Mouse (Mus musculus) liver, embryonic 15.5 days (tissue): ENCODE data around the gene Ddx46. TPM values are rescaled to one million over a fixed set of nuclear protein-coding genes. Genes with fewer than 3 reads are reported as not detected.
"Not testable (repeated sequence)": the region's sequence is repeated elsewhere in the genome, so short reads cannot be mapped to it uniquely, and the experiment has no call there.

Source experiments
- ATAC-seq: fragments of 200-750 bp; cut with Nextera tagmentation; 2 replicates; pipeline ENCODE4 v1.8.0; 2017; ENCODE audit warnings: moderate number of reproducible peaks, mild to moderate bottlenecking, moderate library complexity; ENCODE audit not compliant: insufficient read depth
- H3K27ac ChIP-seq: fragments of 300-500 bp; sonication (generic); replicated peaks from 2 replicates; pipeline ENCODE4 v1.5.1; 2015; ENCODE audit warnings: mild to moderate bottlenecking, inconsistent platforms
- H3K27me3 ChIP-seq: fragments of 300-500 bp; sonication (generic); 2 replicates; pipeline ENCODE4 v1.6.1; 2015; ENCODE audit warnings: mild to moderate bottlenecking, inconsistent platforms
- H3K36me3 ChIP-seq: fragments of 300-500 bp; sonication (generic); replicated peaks from 2 replicates; pipeline ENCODE4 v1.6.1; 2015; ENCODE audit warnings: moderate library complexity, mild to moderate bottlenecking, inconsistent platforms
- H3K4me1 ChIP-seq: fragments of 300-500 bp; sonication (generic); replicated peaks from 2 replicates; pipeline ENCODE4 v1.6.1; 2015; ENCODE audit warnings: inconsistent platforms
- H3K4me2 ChIP-seq: fragments of 300-500 bp; sonication (generic); 2 replicates; pipeline ENCODE4 v1.6.1; 2015; ENCODE audit warnings: moderate library complexity, mild to moderate bottlenecking, inconsistent platforms
- H3K4me3 ChIP-seq: fragments of 300-500 bp; sonication (generic); replicated peaks from 2 replicates; pipeline ENCODE4 v1.5.1; 2015; ENCODE audit warnings: mild to moderate bottlenecking, inconsistent platforms
- H3K9ac ChIP-seq: fragments of 300-500 bp; sonication (generic); 2 replicates; pipeline ENCODE4 v1.6.1; 2015; ENCODE audit warnings: moderate library complexity, mild to moderate bottlenecking, inconsistent platforms
- H3K9me3 ChIP-seq: fragments of 300-500 bp; sonication (generic); replicated peaks from 2 replicates; pipeline ENCODE4 v1.6.1; 2016; ENCODE audit warnings: inconsistent platforms
- WGBS: fragments of 180-500 bp; shearing (Covaris S2); methylation state at CpG from one replicate; pipeline ENCODE4 v1.1.7; 2015; ENCODE audit warnings: mixed read lengths; ENCODE audit not compliant: insufficient replicate concordance; 5-methylcytosine and 5-hydroxymethylcytosine counted together
- polyA plus RNA-seq: library from polyadenylated mRNA; unstranded; fragments of >200 nt; fragmentation: Nextera tagmentation; extraction: Ambion mirVana; gene quantifications from 2 replicates; pipeline ENCODE4 v1.2.1, GENCODE M21; 2015

Ddx46 gene
- polyA plus RNA-seq, 1 experiment from 2014 or later = 13.2 TPM

- ATAC-seq = peak; percentile 98
- Histone ChIP-seq H3K27ac (peak within 1 kb of the TSS; percentile 99), H3K4me2 (peak within 1 kb of the TSS; percentile 82), H3K9ac (peak within 1 kb of the TSS; percentile 99), H3K27me3 (no peaks in the 10 kb centered on the region), H3K4me3 (peak within 1 kb of the TSS; percentile 94), H3K4me1 (peaks cover 32% of the 10 kb centered on the region), H3K36me3 (peaks cover 9% of the 10 kb centered on the region; the same call in 1 of the 2 replicates), H3K9me3 (no peaks in the 10 kb centered on the region)
- under 1% methylated on average over 51 of the region's 51 CpGs for WGBS
Observed at GRCm38 (mm10) chr13:55692535-55693242, 57.9 kb downstream of the Ddx46 start, which contains the start of gene B230219D22Rik. Gene B230219D22Rik, plus strand, starts transcription at chr13:55693124.

DNA sequence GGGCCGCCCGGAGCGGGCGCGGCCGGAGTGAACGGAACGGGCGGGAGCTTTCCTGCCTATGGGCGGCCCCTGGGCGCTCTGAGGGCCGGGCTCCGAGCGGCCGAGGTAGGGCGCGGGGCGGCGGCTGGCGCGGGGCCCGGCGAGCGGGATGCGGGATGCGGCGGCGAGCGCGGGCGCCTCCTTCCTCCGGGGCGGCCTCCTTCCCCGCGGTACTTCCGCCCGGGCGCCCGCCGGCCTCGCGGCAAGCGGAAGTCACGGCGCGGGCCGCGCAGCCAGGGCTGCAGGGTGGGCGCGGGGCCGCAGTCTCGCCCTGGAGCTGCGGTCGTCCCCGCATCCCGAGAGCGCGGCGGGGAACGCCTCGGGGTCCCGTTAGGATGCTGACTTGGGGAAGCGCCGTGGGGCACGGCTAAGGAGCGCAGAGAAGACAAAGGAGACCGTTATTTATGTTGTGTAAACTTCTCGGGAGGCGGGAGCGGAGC lies 58.5 kb downstream of the Ddx46 start:
- peaks cover 32% of the 10 kb centered on the region for H3K4me1 ChIP-seq
- H3K9me3 ChIP-seq = no peaks in the 10 kb centered on the region
- peak; percentile 76 for ATAC-seq
- H3K4me3 ChIP-seq = peak overlapping the region; percentile 94
- WGBS = under 1% methylated on average over 66 of the region's 70 CpGs
- H3K27me3 ChIP-seq = no peaks in the 10 kb centered on the region
- peak overlapping the region; percentile 99 for H3K9ac ChIP-seq
- H3K27ac ChIP-seq = peak overlapping the region; percentile 99
- peaks cover 12% of the 10 kb centered on the region for H3K36me3 ChIP-seq
- H3K4me2 ChIP-seq = peak overlapping the region; percentile 82

GRCm38 (mm10) chr13:55694110-55694509 lies 59.3 kb downstream of the Ddx46 start:
- H3K27me3 ChIP-seq = no peaks in the 10 kb centered on the region
- WGBS = 9% methylated on average over 8 of the region's 8 CpGs
- no peak for ATAC-seq
- peaks cover 32% of the 10 kb centered on the region for H3K4me1 ChIP-seq
- peaks cover 21% of the 10 kb centered on the region for H3K36me3 ChIP-seq
- H3K9ac ChIP-seq = peak overlapping the region; percentile 99
- no peaks in the 10 kb centered on the region for H3K9me3 ChIP-seq
- peak overlapping the region; percentile 94 for H3K4me3 ChIP-seq
- peak overlapping the region; percentile 99; the same call in 1 of the 2 replicates for H3K27ac ChIP-seq
- peak overlapping the region; percentile 82 for H3K4me2 ChIP-seq

- H3K27ac ChIP-seq, H3K4me3 ChIP-seq, H3K4me2 ChIP-seq, H3K9ac ChIP-seq, H3K27me3 ChIP-seq, H3K9me3 ChIP-seq, ATAC-seq: not testable (repeated sequence)
- Histone ChIP-seq H3K36me3 (peaks cover 38% of the 10 kb centered on the region), H3K4me1 (peaks cover 32% of the 10 kb centered on the region)
- no CpG with 5 or more reads among the region's 3 CpGs for whole genome bisulfite sequencing
Observed at GRCm38 (mm10) chr13:55695989-55696388, 61.2 kb downstream of the Ddx46 start.

DNA sequence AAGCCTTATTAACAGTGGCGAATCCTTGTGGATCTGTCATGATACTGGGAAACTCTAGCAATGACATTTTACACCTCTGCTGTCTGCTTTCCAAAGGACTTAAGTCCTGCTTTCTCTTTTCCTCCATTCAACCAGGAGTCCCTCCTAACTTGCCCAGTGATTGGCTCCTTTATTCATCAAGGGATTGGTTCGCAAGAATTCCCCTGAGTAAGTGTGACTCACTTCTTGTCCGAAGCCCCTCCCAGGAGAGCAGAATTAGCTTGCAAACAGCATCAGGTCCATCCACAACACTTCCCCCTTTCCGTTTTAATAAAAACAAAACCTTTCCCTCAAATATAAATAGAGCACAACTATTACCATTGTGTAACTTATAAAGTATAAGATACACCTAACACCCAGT lies 69.5 kb downstream of the Ddx46 start:
- H3K9ac ChIP-seq = no peak overlapping the region

DNA sequence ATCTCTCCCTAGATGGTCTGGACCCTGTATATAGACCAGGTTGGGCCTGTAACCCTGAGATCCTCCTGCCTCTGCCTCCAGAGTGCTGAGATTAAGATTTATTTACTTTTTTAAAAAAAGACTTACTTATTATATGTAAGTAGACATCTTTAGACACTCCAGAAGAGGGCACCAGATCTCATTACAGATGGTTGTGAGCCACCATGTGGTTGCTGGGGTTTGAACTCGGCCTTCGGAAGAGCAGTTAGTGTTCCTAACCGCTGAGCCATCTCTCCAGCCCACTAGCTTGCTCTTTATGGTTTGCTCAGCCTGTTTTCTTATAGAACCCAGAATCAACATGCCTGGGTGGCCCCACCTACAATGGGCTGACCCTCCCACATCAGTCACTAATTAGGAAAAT lies 78.0 kb downstream of the Ddx46 start:
- H3K4me1 ChIP-seq = peaks cover 17% of the 10 kb centered on the region
- ATAC-seq = no peak
- H3K9me3 ChIP-seq = no peaks in the 10 kb centered on the region
- no peak overlapping the region for H3K9ac ChIP-seq
- H3K36me3 ChIP-seq = peaks cover 2% of the 10 kb centered on the region; the same call in 1 of the 2 replicates
- no peaks in the 10 kb centered on the region for H3K27me3 ChIP-seq
- H3K27ac ChIP-seq = no peak overlapping the region
- no peak overlapping the region for H3K4me2 ChIP-seq
- no peak overlapping the region for H3K4me3 ChIP-seq
- WGBS = 77% methylated on average over 3 of the region's 3 CpGs

More for the DNA sequence above, 69.5 kb downstream of the Ddx46 start:
- Histone ChIP-seq H3K9me3 (no peaks in the 10 kb centered on the region), H3K4me1 (no peaks in the 10 kb centered on the region), H3K4me3 (no peak overlapping the region), H3K4me2 (no peak overlapping the region), H3K27me3 (no peaks in the 10 kb centered on the region), H3K36me3 (peaks cover 45% of the 10 kb centered on the region), H3K27ac (no peak overlapping the region)
- no peak for ATAC-seq
- 77% methylated on average over 4 of the region's 4 CpGs for WGBS

GRCm38 (mm10) chr13:55714501-55715166 lies 79.8 kb downstream of the Ddx46 start, which contains the start of gene Txndc15:
Gene Txndc15, plus strand, starts transcription at chr13:55714650.
- under 1% methylated on average over 63 of the region's 63 CpGs for WGBS
- peaks cover 17% of the 10 kb centered on the region for H3K4me1 ChIP-seq
- peak within 1 kb of the TSS; percentile 94 for H3K9ac ChIP-seq
- H3K27me3 ChIP-seq = no peaks in the 10 kb centered on the region
- peak within 1 kb of the TSS; percentile 79 for H3K27ac ChIP-seq
- peak; percentile 90 for ATAC-seq
- peak within 1 kb of the TSS; percentile 93 for H3K4me2 ChIP-seq
- peaks cover 8% of the 10 kb centered on the region for H3K36me3 ChIP-seq
- no peaks in the 10 kb centered on the region for H3K9me3 ChIP-seq
- H3K4me3 ChIP-seq = peak within 1 kb of the TSS; percentile 96

- WGBS = 6% methylated on average over 5 of the region's 5 CpGs
- Histone ChIP-seq H3K9me3 (no peaks in the 10 kb centered on the region), H3K27me3 (no peaks in the 10 kb centered on the region), H3K36me3 (peaks cover 13% of the 10 kb centered on the region), H3K9ac (peak overlapping the region; percentile 94), H3K4me2 (peak overlapping the region; percentile 93), H3K4me3 (peak overlapping the region; percentile 96), H3K27ac (peak overlapping the region; percentile 79), H3K4me1 (peaks cover 17% of the 10 kb centered on the region)
- no peak for ATAC-seq
Observed at GRCm38 (mm10) chr13:55715167-55715512, 80.3 kb downstream of the Ddx46 start.

DNA sequence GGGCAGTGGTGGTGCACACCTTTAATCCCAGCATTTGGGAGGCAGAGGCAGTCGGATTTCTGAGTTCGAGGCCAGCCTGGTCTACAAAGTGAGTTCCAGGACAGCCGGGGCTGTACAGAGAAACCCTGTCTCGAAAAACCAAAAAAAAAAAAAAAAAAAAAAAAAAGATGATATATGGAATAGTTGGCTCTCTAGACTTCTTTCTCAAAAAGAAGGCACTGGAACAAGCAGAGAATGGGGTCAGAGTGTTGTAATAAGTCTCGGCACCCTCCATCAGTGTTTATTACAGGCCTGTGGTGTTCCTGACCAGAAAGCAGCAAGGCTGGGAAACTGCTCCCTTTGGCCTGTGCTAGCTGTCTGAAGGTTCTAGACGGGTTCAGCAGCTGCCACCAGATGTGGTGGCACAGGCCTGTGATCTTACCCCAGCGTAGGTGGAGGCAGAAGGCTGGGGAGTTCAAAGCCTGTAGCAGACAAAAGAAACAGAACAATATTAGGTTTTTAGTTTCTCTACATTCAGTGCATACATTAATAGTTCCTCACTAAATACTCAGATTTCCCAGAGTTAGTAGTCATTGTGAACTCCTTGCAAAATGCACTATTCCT lies 81.2 kb downstream of the Ddx46 start:
- H3K9ac ChIP-seq = no peak overlapping the region

DNA sequence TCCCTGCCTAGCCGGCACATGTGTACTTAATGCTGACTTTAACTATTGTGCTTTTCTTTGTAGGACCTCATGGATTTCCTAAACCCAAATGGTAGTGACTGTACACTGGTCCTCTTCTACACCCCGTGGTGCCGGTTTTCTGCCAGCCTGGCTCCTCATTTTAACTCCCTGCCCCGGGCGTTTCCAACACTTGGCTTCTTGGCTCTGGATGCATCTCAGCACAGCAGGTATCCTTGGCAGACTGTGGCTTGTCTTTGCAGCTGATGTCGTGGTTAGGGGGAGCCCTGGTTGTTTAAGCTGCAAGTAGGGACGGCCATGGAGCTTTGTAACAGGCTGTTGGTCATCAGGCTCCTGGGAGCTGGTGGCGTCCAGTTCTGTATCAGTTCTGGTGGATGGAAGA lies 86.7 kb downstream of the Ddx46 start:
- ATAC-seq = no peak
- Histone ChIP-seq H3K36me3 (peaks cover 21% of the 10 kb centered on the region), H3K4me3 (no peak overlapping the region), H3K4me2 (no peak overlapping the region), H3K27ac (no peak overlapping the region), H3K9ac (no peak overlapping the region), H3K4me1 (0 out of 2 replicates have a peak, but pooled peaks cover 4% of the 10 kb centered on the region), H3K27me3 (no peaks in the 10 kb centered on the region), H3K9me3 (no peaks in the 10 kb centered on the region)
- WGBS = 75% methylated on average over 8 of the region's 8 CpGs

More for the DNA sequence above, 81.2 kb downstream of the Ddx46 start:
- no peak overlapping the region for H3K27ac ChIP-seq
- H3K4me2 ChIP-seq = peak overlapping the region; percentile 93; the same call in 1 of the 2 replicates
- H3K27me3 ChIP-seq = no peaks in the 10 kb centered on the region
- WGBS = 83% methylated on average over 7 of the region's 7 CpGs
- ATAC-seq = no peak
- H3K9me3 ChIP-seq = no peaks in the 10 kb centered on the region
- H3K4me1 ChIP-seq = peaks cover 17% of the 10 kb centered on the region
- H3K4me3 ChIP-seq = no peak overlapping the region
- H3K36me3 ChIP-seq = peaks cover 17% of the 10 kb centered on the region

- H3K36me3 ChIP-seq = peaks cover 21% of the 10 kb centered on the region
- H3K4me3 ChIP-seq = no peak overlapping the region
- 83% methylated on average over 2 of the region's 2 CpGs for WGBS
- H3K4me1 ChIP-seq = 0 out of 2 replicates have a peak, but pooled peaks cover 5% of the 10 kb centered on the region
- no peak overlapping the region for H3K4me2 ChIP-seq
- no peaks in the 10 kb centered on the region for H3K9me3 ChIP-seq
- H3K9ac ChIP-seq = no peak overlapping the region
- no peaks in the 10 kb centered on the region for H3K27me3 ChIP-seq
- no peak for ATAC-seq
- H3K27ac ChIP-seq = no peak overlapping the region
Observed at GRCm38 (mm10) chr13:55721995-55722394, 87.2 kb downstream of the Ddx46 start.
